Mouse (Mus musculus): ENCODE results near the gene Pitpnm3.

Gene Pitpnm3

GRCm38 (mm10) chr11:72086251-72087046, 49.1 kb downstream of the Pitpnm3 start:
- no peak for DNase-seq

GRCm38 (mm10) chr11:72084337-72084736, 51.2 kb downstream of the Pitpnm3 start:
- DNase-seq: no peak

- DNase-seq: no peak
Measured at GRCm38 (mm10) chr11:72082601-72083000, 53.0 kb downstream of the Pitpnm3 start.

DNA sequence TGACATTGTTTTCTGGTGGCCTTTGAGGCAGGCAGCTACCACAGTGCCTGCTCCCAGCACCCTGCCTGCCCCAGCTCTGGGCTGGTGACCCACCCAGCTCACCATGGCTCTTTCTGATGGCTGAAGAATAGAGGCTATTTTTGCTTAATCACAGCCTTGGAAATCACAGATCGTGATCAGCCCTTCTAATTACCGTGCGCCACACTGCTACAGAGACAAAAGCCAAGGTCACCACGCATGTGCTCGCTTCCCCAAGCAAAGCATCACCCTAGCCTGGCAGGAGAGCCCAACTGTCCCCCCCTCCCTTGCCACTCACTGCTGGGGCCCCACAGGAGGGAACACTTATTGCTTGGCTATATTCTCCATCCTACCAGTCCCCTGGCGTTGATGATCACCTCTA, 55.1 kb downstream of the Pitpnm3 start:
- DNase-seq: no peak

- DNase-seq: no peak
Measured at GRCm38 (mm10) chr11:72078647-72079046, 56.9 kb downstream of the Pitpnm3 start.

DNA sequence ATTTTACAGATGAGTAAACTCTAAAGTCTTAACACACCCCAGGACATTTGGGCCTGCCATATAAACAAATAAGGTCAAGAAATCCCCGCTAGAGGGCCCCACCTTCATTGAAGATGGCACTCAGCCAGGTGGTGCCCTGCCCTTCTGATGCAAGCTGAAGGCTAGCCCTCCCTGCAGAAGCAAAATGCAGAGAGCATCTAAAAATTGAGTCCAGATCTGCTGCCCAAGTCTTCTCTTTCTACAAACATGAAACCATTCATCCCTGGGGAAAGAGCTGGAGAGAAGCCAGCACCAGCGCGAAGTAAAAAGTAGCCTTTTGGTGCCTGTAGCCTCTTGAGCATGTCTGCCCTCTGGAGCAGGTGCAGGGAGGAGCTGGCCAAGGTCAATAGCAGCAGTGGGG, 57.5 kb downstream of the Pitpnm3 start:
- peak in 1 of 2 experiments; percentile 26 for DNase-seq

DNA sequence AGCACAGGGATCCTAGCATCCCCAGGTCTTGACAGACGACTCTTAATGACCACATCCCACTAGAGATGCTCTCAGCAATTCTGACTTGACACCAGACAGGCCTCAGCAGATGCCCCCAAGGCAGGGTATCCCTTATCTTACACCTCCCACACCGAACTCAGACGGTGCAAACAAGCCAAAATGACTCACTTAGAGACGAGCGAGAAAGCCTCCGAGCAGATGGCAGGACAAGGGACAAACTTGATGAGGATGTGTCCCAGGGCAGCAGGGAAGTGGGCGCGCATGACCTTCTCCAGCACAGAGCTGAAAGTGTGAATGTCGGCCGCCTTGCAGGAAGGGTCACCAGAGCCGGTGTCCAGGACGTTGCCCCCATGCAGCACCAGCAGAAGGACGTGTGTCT, 61.3 kb downstream of the Pitpnm3 start:
- no peak for DNase-seq

GRCm38 (mm10) chr11:72072331-72072905, 63.2 kb downstream of the Pitpnm3 start:
- DNase-seq: no peak

GRCm38 (mm10) chr11:72070733-72071132, 64.8 kb downstream of the Pitpnm3 start:
- no peak for DNase-seq

GRCm38 (mm10) chr11:72068026-72068425, 67.6 kb downstream of the Pitpnm3 start:
- no peak for DNase-seq

GRCm38 (mm10) chr11:72067326-72067725, 68.3 kb downstream of the Pitpnm3 start:
- DNase-seq: no peak

- peak; percentile 25 to 71 for DNase-seq
Measured at GRCm38 (mm10) chr11:72066330-72066729, 69.2 kb downstream of the Pitpnm3 start.

- DNase-seq: peak; percentile 41 to 64
Measured at GRCm38 (mm10) chr11:72065103-72065502, 70.5 kb downstream of the Pitpnm3 start.

- DNase-seq: no peak
Measured at GRCm38 (mm10) chr11:72064414-72064813, 71.2 kb downstream of the Pitpnm3 start.

- no peak for DNase-seq
Measured at GRCm38 (mm10) chr11:72061093-72061620, 74.4 kb downstream of the Pitpnm3 start.

GRCm38 (mm10) chr11:72060416-72060815, 75.2 kb downstream of the Pitpnm3 start:
- DNase-seq: no peak

DNA sequence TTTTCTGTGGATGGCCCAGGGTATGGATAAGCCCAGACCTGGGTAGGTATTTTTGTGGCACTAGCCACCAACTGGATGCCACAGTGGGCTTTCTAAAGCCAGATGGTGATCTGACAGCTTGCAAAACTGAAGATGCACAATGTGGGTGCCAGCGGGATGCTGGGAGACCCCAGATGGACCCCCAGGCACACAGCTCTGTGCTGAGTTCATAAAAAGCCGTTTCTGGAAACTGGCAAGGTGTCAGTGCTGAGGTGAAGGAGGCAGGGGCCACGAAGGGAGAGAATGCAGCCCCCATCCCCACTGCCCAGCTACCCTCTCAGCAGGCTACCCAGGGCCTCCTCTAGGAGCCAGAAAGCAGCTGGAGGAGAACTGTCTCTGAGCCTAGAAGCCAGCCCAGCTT, 78.4 kb downstream of the Pitpnm3 start:
- no peak for DNase-seq

DNA sequence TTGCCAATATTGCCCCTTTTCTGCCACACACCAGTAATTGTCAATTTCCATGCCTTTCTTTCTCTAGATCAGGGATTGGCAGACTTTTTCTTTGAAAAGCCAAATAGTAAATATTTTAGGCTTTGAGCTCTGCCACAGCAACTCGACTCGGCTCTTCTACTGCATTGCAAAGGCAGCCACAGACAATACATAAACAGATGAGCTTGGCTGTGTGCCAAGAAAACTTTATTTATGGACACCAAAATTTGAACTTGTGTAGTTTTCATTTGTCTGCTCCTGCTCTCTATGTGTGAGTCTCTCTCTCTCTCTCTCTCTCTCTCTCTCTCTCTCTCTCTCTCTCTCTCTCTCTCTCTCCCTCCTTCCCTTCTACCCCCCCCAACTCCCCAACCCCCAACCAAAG, 80.4 kb downstream of the Pitpnm3 start:
- no peak for DNase-seq

DNA sequence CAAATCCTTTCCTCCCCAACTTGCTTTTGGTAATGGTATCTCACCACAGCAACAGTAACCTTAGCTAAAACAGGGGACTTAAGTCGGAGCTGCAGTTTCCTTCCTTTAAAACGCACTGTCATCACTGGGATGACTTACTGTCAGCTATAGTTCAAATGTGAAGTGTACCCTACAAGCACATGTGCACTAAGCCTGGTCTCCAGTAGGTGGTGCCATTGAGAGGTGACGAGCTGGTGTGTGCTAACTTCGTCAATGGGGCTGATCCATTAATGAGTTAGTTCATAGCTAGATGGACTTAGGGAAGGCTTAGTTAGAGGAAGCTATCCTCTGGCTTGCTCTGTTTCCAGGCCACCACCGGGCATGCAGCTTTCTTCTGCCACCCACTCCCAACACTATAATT, 82.9 kb downstream of the Pitpnm3 start:
- DNase-seq: peak; percentile 63 to 86

GRCm38 (mm10) chr11:72052221-72052620, 83.4 kb downstream of the Pitpnm3 start:
- no peak for DNase-seq

DNA sequence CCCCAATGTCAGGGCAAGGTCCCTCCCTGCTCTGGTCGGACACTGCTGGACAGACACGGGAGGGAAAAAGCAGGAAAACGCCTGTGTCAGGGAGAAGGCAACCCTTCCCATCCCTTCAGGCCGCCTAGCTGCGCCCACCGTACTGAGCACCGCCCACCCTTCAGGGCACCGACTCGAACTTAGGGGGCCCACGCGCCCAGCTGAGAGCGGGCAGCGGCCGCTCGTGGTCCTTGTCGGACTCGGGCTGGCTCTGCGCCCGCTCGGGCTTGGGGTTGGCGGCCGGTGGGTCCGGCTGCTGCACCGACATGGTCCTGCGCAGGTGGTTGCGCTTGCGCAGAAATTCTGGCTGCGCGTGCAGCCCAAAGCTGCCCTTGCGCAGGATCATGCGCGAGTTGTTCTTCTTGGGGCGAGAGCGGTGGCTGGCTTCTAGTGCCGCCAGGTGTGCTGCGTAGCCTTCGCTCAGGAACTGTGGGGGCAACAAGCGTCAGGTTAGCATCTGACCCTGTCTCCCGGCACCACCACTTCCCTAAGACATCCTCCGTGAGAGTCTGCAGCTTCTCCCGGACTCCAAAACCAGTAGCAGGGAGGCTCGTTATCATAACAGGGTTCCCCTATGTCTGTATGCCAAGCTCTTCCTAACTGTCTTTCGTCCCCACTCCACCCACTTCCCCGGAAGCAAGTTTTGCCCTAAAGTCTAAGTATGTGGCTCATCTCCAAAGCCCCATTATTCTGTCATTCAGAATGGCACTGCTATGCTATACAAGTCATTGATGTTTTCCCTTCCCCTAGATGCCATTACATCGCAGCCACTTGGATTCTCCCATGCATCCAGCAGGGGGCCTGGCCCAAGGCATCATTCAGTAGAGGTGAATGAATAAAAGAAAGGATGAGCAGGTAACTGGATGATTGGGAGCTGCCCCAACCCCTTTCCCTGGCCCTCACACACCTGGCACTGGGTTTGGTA, 84.4 kb downstream of the Pitpnm3 start:
- peak in 1 of 2 experiments; percentile 28 for DNase-seq

DNA sequence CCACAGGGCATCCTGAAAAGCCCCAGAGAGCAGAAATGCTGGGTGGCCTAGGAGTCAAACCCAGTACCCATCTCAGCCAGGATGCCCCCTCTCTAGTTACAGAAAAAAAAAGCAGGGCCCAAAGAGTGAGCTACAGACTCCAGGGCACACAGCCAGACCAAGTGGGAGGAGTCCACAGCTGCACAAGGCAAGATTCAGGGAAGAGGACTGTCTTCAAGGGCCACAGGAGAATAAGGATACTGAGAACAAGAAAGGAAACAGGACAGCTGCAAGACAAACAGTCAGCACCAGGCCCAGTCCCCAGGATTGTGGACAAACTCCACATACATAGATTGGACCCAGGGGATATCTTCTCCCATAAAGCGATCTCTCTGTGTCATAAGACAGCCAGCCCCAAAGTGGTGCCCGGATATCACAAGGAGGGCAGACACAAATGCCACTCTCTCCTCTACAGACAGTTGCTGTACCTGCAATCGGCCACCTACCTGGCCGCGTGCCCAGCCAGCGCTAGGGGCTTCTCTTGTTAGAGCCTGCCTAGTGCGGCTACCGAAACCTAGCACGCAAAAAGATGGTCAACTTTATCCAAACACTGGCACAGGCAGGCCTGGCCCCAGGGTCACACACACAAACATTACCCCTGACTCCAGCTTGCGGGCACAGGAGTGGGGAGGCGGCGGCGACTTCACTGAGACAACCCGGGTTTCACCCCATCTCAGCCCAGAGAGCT, 85.2 kb downstream of the Pitpnm3 start:
- no peak for DNase-seq
